In genomic region chr14:25464611-25465307, GRCm38 (mm10) we compare ENCODE assay signal across 8 mouse cellular contexts. TPM values are rescaled to one million over a fixed set of nuclear protein-coding genes. Genes with fewer than 3 reads are reported as not detected.
DNase-seq lines count a peak whose midpoint lies in the region; ATAC-seq lines count a peak whose summit lies in the region.

No protein-coding gene starts in this region.

- H3K4me1 ChIP-seq in hindbrain, embryonic 15.5 days (replicated peaks) = peaks cover 85% of the 10 kb centered on the region
- peaks cover 94% of the 10 kb centered on the region for H3K4me1 ChIP-seq in midbrain, embryonic 10.5 days

- 46% methylated on average over 8 of the region's 8 CpGs for WGBS in hindbrain, embryonic 15.5 days
- whole genome bisulfite sequencing in midbrain, embryonic 10.5 days = 36% methylated on average over 8 of the region's 8 CpGs

- no peaks in the 10 kb centered on the region for H3K36me3 ChIP-seq in hindbrain, embryonic 15.5 days
- no peaks in the 10 kb centered on the region for H3K36me3 ChIP-seq in midbrain, embryonic 10.5 days

- no peak overlapping the region for H3K9ac ChIP-seq in hindbrain, embryonic 15.5 days

- no peak overlapping the region for H3K4me3 ChIP-seq in hindbrain, embryonic 15.5 days
- peak overlapping the region; percentile 30; the same call in 1 of the 2 replicates for H3K4me3 ChIP-seq in midbrain, embryonic 10.5 days

- ATAC-seq in hindbrain, embryonic 15.5 days (ENCODE audit: low FRiP score, low read depth) = no peak

- H3K9me3 ChIP-seq in hindbrain, embryonic 15.5 days = no peaks in the 10 kb centered on the region
- no peaks in the 10 kb centered on the region for H3K9me3 ChIP-seq in midbrain, embryonic 10.5 days (replicated peaks)

- H3K4me2 ChIP-seq in hindbrain, embryonic 15.5 days = peak overlapping the region; percentile 80

- H3K27ac ChIP-seq in hindbrain, embryonic 15.5 days (replicated peaks) = 0 out of 2 replicates have a peak overlapping the region, but pooled peaks have one; percentile 2
- H3K27ac ChIP-seq in midbrain, embryonic 10.5 days (replicated peaks) = peak overlapping the region; percentile 99

- H3K27me3 ChIP-seq in hindbrain, embryonic 15.5 days = no peaks in the 10 kb centered on the region
- no peaks in the 10 kb centered on the region for H3K27me3 ChIP-seq in midbrain, embryonic 10.5 days (ENCODE audit: low read depth, poor library complexity, severe bottlenecking)

- DNase-seq in cerebellum, adult 8-10 months = peak; percentile 27
- no peak for DNase-seq in cerebellum, postnatal 36 days
- DNase-seq in CD4-positive, CD25-positive, alpha-beta regulatory T cell, adult 2 months (ENCODE audit: low read depth, low spot score) = peak; percentile 41
- no peak for DNase-seq in midbrain, embryonic 10.5 days (ENCODE audit: low spot score)
- no peak for DNase-seq in adrenal gland, postnatal 14 days
- no peak for DNase-seq in thymus, postnatal 0 days (ENCODE audit: low spot score)
- DNase-seq in right cerebral cortex, adult 2 months (ENCODE audit: low spot score in 2 of 2) = no peak

RNA-seq across cellular contexts. Expression of gene Zmiz1, which starts 5.8 kb away (rescaled TPM):
- 70.9 and 72.6 TPM in 2 replicates for polyA plus RNA-seq in hindbrain, embryonic 15.5 days (2015; fragmentation: Nextera tagmentation; extraction: Ambion mirVana)
- polyA plus RNA-seq in midbrain, embryonic 10.5 days (2016; fragmentation: Nextera tagmentation; extraction: Ambion mirVana) = 42.2 and 55.8 TPM in 2 replicates
- 96.4 and 96.9 TPM in 2 replicates for total RNA-seq in adrenal gland, postnatal 14 days (2021)
- 19.9 and 26.4 TPM in 2 replicates for polyA plus RNA-seq in thymus, postnatal 0 days (2015; fragmentation: Nextera tagmentation; extraction: Ambion mirVana)

Comparison
In these comparisons a context has a peak if more than half of its experiments do, and no peak if none do; other contexts are left out.
1. DNase-seq: peak in cerebellum, adult 8-10 months (single experiment) and CD4-positive, CD25-positive, alpha-beta regulatory T cell, adult 2 months (single experiment); none in cerebellum, postnatal 36 days (0 of 2), midbrain, embryonic 10.5 days (single experiment), adrenal gland, postnatal 14 days (single experiment), thymus, postnatal 0 days (single experiment) and right cerebral cortex, adult 2 months (0 of 2).